Mouse (Mus musculus): Measurements from ENCODE around the gene Vmn2r83. TPM values are rescaled to one million over a fixed set of nuclear protein-coding genes. Genes with fewer than 3 reads are reported as not detected.

Vmn2r83 gene
- total and polyA plus RNA-seq, 2 experiments from 2014 or later, result not detected

- WGBS, result 84% methylated on average over 3 of the region's 3 CpGs
- Histone ChIP-seq H3K27me3 (ENCODE audit: control insufficient read depth, insufficient read depth, low read length) (no peaks in the 10 kb centered on the region), H3K4me2 (ENCODE audit: low read depth, low read length) (no peak overlapping the region), H3K4me1 (ENCODE audit: control insufficient read depth, insufficient read depth) (no peaks in the 10 kb centered on the region; the same call in 1 of the 2 replicates), H3K4me3 (ENCODE audit: low read depth, low read length) (no peak overlapping the region), H3K9ac (replicated peaks; ENCODE audit: low read depth, low read length) (no peak overlapping the region), H3K36me3 (replicated peaks; ENCODE audit: control insufficient read depth, insufficient read depth, low read length) (no peaks in the 10 kb centered on the region), H3K27ac (ENCODE audit: low read depth) (no peak overlapping the region), H3K9me3 (replicated peaks; ENCODE audit: control insufficient read depth, low read length) (no peaks in the 10 kb centered on the region)
- no peak for TF ChIP-seq EP300 (IDR thresholded peaks at IDR 0.05; ENCODE audit: low read depth)
- TF ChIP-seq CTCF (IDR thresholded peaks at IDR 0.05; ENCODE audit: low read depth), result no peak
- ATAC-seq (ENCODE audit: insufficient read depth, low read depth) (no peak), DNase-seq (ENCODE audit: low spot score) (no peak)
Observed at GRCm38 (mm10) chr10:79528081-79528480, 59.5 kb downstream of the Vmn2r83 start.

GRCm38 (mm10) chr10:79530241-79530640, 61.7 kb downstream of the Vmn2r83 start:
- Histone ChIP-seq H3K27ac (ENCODE audit: low read depth) (no peak overlapping the region), H3K27me3 (ENCODE audit: control insufficient read depth, insufficient read depth, low read length) (peaks cover 9% of the 10 kb centered on the region; the same call in 1 of the 2 replicates), H3K9ac (replicated peaks; ENCODE audit: low read depth, low read length) (no peak overlapping the region), H3K4me1 (ENCODE audit: control insufficient read depth, insufficient read depth) (peaks cover 10% of the 10 kb centered on the region), H3K36me3 (replicated peaks; ENCODE audit: control insufficient read depth, insufficient read depth, low read length) (no peaks in the 10 kb centered on the region), H3K4me3 (ENCODE audit: low read depth, low read length) (no peak overlapping the region), H3K4me2 (ENCODE audit: low read depth, low read length) (no peak overlapping the region), H3K9me3 (replicated peaks; ENCODE audit: control insufficient read depth, low read length) (no peaks in the 10 kb centered on the region)
- WGBS, result 67% methylated on average over 8 of the region's 8 CpGs
- no peak for TF ChIP-seq CTCF (IDR thresholded peaks at IDR 0.05; ENCODE audit: low read depth)
- no peak for TF ChIP-seq EP300 (IDR thresholded peaks at IDR 0.05; ENCODE audit: low read depth)
- ATAC-seq (ENCODE audit: insufficient read depth, low read depth) (no peak), DNase-seq (ENCODE audit: low spot score) (no peak)

DNA sequence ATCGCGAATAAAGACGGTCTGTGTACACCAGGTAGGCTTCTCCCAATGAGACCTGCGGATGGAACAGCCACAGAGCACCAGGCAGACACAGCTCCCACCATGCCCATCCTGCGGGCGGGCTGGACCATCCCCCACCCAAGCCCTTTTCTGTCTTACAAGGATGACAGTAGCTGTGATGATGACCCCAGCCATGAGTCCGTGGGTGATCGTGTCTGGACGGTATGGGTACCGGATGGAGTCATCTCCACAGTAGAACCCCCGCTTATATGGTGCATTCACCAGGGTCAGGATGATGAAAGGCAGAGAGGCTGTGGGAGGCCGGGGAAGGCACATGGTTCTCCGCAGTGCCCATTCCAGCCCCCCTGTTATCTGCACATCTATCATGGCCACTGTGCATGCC, 62.2 kb downstream of the Vmn2r83 start:
- peaks cover 10% of the 10 kb centered on the region for H3K4me1 ChIP-seq (ENCODE audit: control insufficient read depth, insufficient read depth)
- 94% methylated on average over 13 of the region's 13 CpGs for WGBS
- H3K9me3 ChIP-seq (replicated peaks; ENCODE audit: control insufficient read depth, low read length), result no peaks in the 10 kb centered on the region
- H3K4me3 ChIP-seq (ENCODE audit: low read depth, low read length), result no peak overlapping the region
- peaks cover 9% of the 10 kb centered on the region; the same call in 1 of the 2 replicates for H3K27me3 ChIP-seq (ENCODE audit: control insufficient read depth, insufficient read depth, low read length)
- TF ChIP-seq EP300 (IDR thresholded peaks at IDR 0.05; ENCODE audit: low read depth) (no peak), CTCF (IDR thresholded peaks at IDR 0.05; ENCODE audit: low read depth) (no peak)
- no peaks in the 10 kb centered on the region for H3K36me3 ChIP-seq (replicated peaks; ENCODE audit: control insufficient read depth, insufficient read depth, low read length)
- ATAC-seq (ENCODE audit: insufficient read depth, low read depth), result no peak
- H3K27ac ChIP-seq (ENCODE audit: low read depth), result no peak overlapping the region
- DNase-seq (ENCODE audit: low spot score), result no peak
- no peak overlapping the region for H3K9ac ChIP-seq (replicated peaks; ENCODE audit: low read depth, low read length)
- H3K4me2 ChIP-seq (ENCODE audit: low read depth, low read length), result no peak overlapping the region

DNA sequence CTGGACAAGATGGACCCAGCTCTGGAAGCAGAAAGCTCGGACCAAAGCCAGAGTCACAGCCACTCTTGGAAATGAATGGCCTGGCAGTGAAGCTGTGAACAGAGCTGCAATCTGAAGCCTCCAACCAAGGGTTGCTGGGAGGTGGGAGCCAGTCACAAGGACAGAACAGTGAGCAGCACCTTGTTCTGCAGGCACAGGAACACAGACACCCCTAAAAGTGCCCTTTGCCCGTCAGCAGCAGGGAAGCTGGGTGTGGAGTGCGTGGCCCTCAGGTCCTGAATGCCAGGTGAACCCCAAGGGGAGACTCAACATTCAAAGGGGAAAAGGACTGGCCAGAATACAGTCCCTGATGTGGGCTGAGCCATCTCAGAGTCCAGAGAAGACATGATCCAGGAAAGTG, 63.1 kb downstream of the Vmn2r83 start:
- WGBS, result 83% methylated on average over 3 of the region's 3 CpGs
- DNase-seq (ENCODE audit: low spot score) (no peak), ATAC-seq (ENCODE audit: insufficient read depth, low read depth) (no peak)
- TF ChIP-seq CTCF (IDR thresholded peaks at IDR 0.05; ENCODE audit: low read depth) (no peak), EP300 (IDR thresholded peaks at IDR 0.05; ENCODE audit: low read depth) (no peak)
- Histone ChIP-seq H3K36me3 (replicated peaks; ENCODE audit: control insufficient read depth, insufficient read depth, low read length) (no peaks in the 10 kb centered on the region), H3K4me2 (ENCODE audit: low read depth, low read length) (no peak overlapping the region), H3K9ac (replicated peaks; ENCODE audit: low read depth, low read length) (no peak overlapping the region), H3K4me1 (ENCODE audit: control insufficient read depth, insufficient read depth) (peaks cover 10% of the 10 kb centered on the region), H3K27me3 (ENCODE audit: control insufficient read depth, insufficient read depth, low read length) (peaks cover 9% of the 10 kb centered on the region; the same call in 1 of the 2 replicates), H3K27ac (ENCODE audit: low read depth) (no peak overlapping the region), H3K9me3 (replicated peaks; ENCODE audit: control insufficient read depth, low read length) (no peaks in the 10 kb centered on the region), H3K4me3 (ENCODE audit: low read depth, low read length) (no peak overlapping the region)

DNA sequence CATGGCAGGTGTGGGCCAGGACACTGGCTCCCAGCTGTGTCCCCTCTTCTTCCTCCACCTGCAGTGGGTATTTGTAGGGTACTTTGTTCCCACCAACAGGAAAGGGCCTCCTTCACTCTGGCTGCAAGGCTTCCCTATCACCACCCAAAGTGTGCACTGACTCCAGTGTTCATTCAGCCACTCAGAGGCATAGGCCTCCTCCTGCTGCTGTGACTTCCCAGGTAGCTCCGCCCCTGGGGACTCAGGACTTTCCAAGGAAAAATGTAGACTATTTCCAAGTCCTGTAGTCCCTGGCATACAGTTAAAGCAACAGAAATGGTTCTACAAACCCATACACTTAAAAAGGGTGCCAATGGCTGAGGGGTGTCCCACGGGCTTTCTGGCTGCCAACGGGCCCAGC, 64.1 kb downstream of the Vmn2r83 start:
- Histone ChIP-seq H3K4me3 (ENCODE audit: low read depth, low read length) (peak overlapping the region; percentile 67), H3K27me3 (ENCODE audit: control insufficient read depth, insufficient read depth, low read length) (peaks cover 9% of the 10 kb centered on the region; the same call in 1 of the 2 replicates), H3K36me3 (replicated peaks; ENCODE audit: control insufficient read depth, insufficient read depth, low read length) (no peaks in the 10 kb centered on the region), H3K9ac (replicated peaks; ENCODE audit: low read depth, low read length) (peak overlapping the region; percentile 61), H3K4me1 (ENCODE audit: control insufficient read depth, insufficient read depth) (peaks cover 10% of the 10 kb centered on the region), H3K4me2 (ENCODE audit: low read depth, low read length) (peak overlapping the region; percentile 97), H3K9me3 (replicated peaks; ENCODE audit: control insufficient read depth, low read length) (no peaks in the 10 kb centered on the region), H3K27ac (ENCODE audit: low read depth) (no peak overlapping the region)
- TF ChIP-seq EP300 (IDR thresholded peaks at IDR 0.05; ENCODE audit: low read depth) (no peak), CTCF (IDR thresholded peaks at IDR 0.05; ENCODE audit: low read depth) (no peak)
- ATAC-seq (ENCODE audit: insufficient read depth, low read depth) (no peak), DNase-seq (ENCODE audit: low spot score) (no peak)
- 43% methylated on average over 3 of the region's 3 CpGs for WGBS

All from heart, postnatal 0 days (tissue).